Mouse (Mus musculus) thymus, adult 18-20 months (tissue): Measurements from ENCODE around the gene 4932438H23Rik.
A peak's percentile ranks its signal among the peaks of the same experiment; 100 is the strongest.
"Not testable (repeated sequence)": the region's sequence is repeated elsewhere in the genome, so short reads cannot be mapped to it uniquely, and the experiment has no call there.

Experiments
- DNase-seq, 2 experiments: peaks; one replicate each; pipeline ENCODE4 v3.0.0; 2022; ENCODE audit warnings: mixed read lengths in 2 of 2

The 4932438H23Rik gene

GRCm38 (mm10) chr16:91099444-91100065 is 4.6 kb upstream of the 4932438H23Rik start:
- DNase-seq, result no peak

GRCm38 (mm10) chr16:91097858-91098257 is 2.9 kb upstream of the 4932438H23Rik start:
- no peak for DNase-seq

GRCm38 (mm10) chr16:91096984-91097506 is 2.1 kb upstream of the 4932438H23Rik start:
- DNase-seq, result no peak

- no peak for DNase-seq
Observed at GRCm38 (mm10) chr16:91096016-91096415, 1.1 kb upstream of the 4932438H23Rik start.

- DNase-seq, result no peak
Observed at GRCm38 (mm10) chr16:91086642-91087306, 8.1 kb downstream of the 4932438H23Rik start.

- DNase-seq, result no peak
Observed at GRCm38 (mm10) chr16:91085239-91085825, 9.6 kb downstream of the 4932438H23Rik start.

GRCm38 (mm10) chr16:91084307-91085238 is 10.3 kb downstream of the 4932438H23Rik start:
- DNase-seq, result no peak

- no peak for DNase-seq
Observed at GRCm38 (mm10) chr16:91083002-91083646, 11.8 kb downstream of the 4932438H23Rik start.

- DNase-seq, result peak in 1 of 2 experiments; percentile 18
Observed at GRCm38 (mm10) chr16:91081508-91081907, 13.4 kb downstream of the 4932438H23Rik start.

GRCm38 (mm10) chr16:91076180-91076579 is 18.7 kb downstream of the 4932438H23Rik start:
- DNase-seq, result peak; percentile 15 to 28

GRCm38 (mm10) chr16:91075423-91075822 is 19.5 kb downstream of the 4932438H23Rik start:
- not testable (repeated sequence) for DNase-seq

GRCm38 (mm10) chr16:91073163-91073892 is 21.6 kb downstream of the 4932438H23Rik start:
- peak; percentile 58 to 71 for DNase-seq

- no peak for DNase-seq
Observed at GRCm38 (mm10) chr16:91072256-91072655, 22.7 kb downstream of the 4932438H23Rik start.

GRCm38 (mm10) chr16:91068969-91069368 is 26.0 kb downstream of the 4932438H23Rik start:
- no peak for DNase-seq

GRCm38 (mm10) chr16:91067122-91067521 is 27.8 kb downstream of the 4932438H23Rik start:
- DNase-seq, result no peak

GRCm38 (mm10) chr16:91064583-91065365 is 30.1 kb downstream of the 4932438H23Rik start:
- DNase-seq, result no peak

GRCm38 (mm10) chr16:91063786-91064185 is 31.1 kb downstream of the 4932438H23Rik start:
- DNase-seq, result no peak

GRCm38 (mm10) chr16:91061531-91062318 is 33.2 kb downstream of the 4932438H23Rik start:
- no peak for DNase-seq

GRCm38 (mm10) chr16:91057741-91058140 is 37.2 kb downstream of the 4932438H23Rik start:
- DNase-seq, result no peak

- DNase-seq, result no peak
Observed at GRCm38 (mm10) chr16:91057261-91057660, 37.7 kb downstream of the 4932438H23Rik start.
